Mouse (Mus musculus) gastrocnemius, postnatal 36 days (tissue): Measurements from ENCODE around the gene Dagla. TPM values are rescaled to one million over a fixed set of nuclear protein-coding genes. Genes with fewer than 3 reads are reported as not detected.

ENCODE experiments used
- DNase-seq, 2 experiments: peaks; one replicate each; pipeline ENCODE4 v3.0.0; 2022
- intact Hi-C: fragments of 180-260 bp; cut with DNase I; formaldehyde crosslinking; loops from one replicate; pipeline ENCODE4 v1.15.1; 2025
- total RNA-seq, 2 experiments: library from RNA; stranded (reverse); gene quantifications; 2 replicates each; pipeline ENCODE4 v1.2.3; 2021

Dagla gene
- total RNA-seq, 2 experiments from 2014 or later, result 6.9 to 8.9 TPM

DNA sequence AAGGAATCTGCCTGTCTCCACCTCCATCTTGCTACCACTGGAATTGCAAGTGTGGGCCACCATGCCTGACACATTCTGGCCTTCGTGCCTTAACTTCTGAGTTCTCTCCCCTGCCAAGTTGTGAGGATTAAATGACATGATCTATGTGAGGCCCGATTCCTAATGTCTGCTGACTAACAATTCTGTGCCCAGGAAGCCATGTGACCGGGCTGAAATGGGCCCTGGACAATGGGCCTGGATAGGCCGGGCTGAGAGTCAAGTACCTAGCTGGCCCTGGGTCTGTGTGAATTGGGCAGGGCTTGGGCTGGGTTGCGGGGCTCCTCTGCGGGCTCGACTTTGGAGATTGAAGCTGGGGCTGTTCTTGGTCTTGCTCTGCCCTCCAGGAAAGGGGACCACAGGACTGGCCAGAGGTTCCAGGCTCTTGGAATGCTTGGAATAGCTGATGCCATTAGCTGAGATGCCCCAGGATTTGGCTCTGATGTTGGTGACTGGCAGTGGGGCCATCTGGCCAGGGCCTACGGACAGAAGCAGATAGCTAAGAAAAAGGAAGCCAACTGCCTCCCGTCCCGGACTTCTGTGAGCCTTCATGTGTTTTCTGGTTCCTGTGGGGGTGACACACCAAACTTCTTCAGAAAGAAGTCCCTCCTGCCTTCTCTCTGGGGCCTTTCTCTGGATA lies 90.7 kb downstream of the Dagla start:
- no peak for DNase-seq

DNA sequence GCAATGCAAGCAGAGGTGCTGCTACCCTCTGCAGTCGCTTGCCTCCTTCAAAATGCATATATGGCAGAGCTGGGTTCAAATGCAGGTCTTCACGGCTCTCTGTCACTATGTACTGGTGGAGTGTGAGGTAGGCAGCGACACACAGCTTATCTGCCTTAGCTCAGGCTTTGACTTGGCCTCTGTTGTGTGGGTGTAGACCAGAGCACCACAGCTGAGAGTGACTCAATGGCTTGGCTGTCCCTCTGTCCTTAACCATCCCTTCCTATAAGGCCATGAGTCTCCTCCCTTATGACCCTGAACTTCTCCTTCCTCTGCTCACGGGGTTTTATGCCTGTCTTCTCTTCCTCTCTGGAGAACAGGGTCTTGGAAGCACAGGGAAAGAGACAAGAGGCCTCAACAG lies 93.8 kb downstream of the Dagla start:
- no peak for DNase-seq
- intact Hi-C loops, result no loop called here

More for the DNA sequence above, 90.7 kb downstream of the Dagla start:
- intact Hi-C loops, result no loop called here

GRCm38 (mm10) chr19:10208851-10209250 lies 95.8 kb downstream of the Dagla start:
- intact Hi-C loops, result no loop called here
- no peak for DNase-seq

DNA sequence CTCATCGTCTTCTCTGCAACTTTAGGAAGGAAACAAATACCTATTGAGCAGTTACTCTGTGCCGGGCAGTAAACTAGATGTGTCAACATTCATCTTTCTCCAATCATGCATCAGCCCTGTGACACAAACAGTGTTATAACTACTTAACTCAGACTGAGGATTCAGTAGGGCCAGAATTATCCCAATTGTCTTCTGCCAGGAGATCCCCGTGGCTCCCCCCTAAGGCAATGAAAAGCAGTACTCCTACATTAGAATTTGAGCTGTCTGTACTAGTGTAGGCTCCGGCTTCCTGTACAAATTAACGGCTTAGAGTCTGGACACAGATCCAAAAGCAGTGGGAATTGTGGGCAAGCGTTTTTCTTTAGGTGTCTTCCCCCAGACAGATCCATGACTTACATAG lies 99.6 kb downstream of the Dagla start:
- intact Hi-C loops, result no loop called here
- no peak for DNase-seq

DNA sequence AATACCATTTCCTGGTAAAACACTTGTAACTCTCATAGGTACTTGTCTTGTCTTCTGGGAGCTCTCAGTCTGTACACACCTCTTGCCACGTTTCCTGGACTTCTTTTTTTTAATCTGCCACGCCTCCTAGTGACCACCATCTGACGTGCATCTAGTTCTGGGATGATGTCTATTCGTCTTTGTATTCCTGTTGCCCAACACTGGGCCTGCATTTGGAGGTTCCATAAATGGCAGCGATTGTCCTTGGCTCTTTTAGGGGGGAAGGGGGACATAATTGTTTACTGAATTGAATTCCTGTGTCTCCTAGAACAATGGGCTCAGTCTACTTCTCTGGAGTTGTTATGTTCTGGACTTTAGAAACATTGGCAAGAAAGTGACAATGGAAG lies 100.1 kb downstream of the Dagla start:
- intact Hi-C loops, result no loop called here

GRCm38 (mm10) chr19:10203848-10204615 lies 100.6 kb downstream of the Dagla start, which contains the start of the genes Tmem258 and Fen1:
TSS of gene Tmem258 (plus strand) at chr19:10204014.
TSS of gene Fen1 (minus strand) at chr19:10204169.
- DNase-seq, result peak; percentile 83 to 90
- intact Hi-C loops, result no loop called here

More for the DNA sequence above, 100.1 kb downstream of the Dagla start:
- DNase-seq, result no peak

- intact Hi-C loops, result no loop called here
- no peak for DNase-seq
Measured at GRCm38 (mm10) chr19:10203146-10203847, 101.4 kb downstream of the Dagla start.

DNA sequence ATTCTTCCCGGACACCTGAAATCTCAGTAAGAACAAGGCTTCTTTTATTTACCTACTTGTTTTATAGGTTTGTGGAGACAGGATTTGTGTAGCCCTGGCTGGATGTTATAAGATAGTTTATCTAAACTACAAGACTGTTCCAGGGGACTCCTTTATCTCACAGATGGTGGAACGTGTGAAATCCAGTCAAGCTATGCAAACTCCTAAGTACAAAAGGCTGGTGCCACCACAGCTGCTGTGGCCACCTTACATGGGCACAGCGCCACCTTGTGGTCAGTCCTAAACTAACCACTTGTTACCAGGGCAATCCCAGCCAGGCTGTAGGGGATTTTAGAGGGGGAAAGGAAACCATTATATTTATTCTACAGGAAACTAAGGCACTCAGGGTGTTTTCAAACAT lies 106.0 kb downstream of the Dagla start:
- peak; percentile 52 to 76 for DNase-seq
- intact Hi-C loops, result loop anchor here (2.0 to 5.0 kb wide), 3 partner anchors 161 to 281 kb away; partner anchors contain the start of genes Best1 and Rab3il1

DNA sequence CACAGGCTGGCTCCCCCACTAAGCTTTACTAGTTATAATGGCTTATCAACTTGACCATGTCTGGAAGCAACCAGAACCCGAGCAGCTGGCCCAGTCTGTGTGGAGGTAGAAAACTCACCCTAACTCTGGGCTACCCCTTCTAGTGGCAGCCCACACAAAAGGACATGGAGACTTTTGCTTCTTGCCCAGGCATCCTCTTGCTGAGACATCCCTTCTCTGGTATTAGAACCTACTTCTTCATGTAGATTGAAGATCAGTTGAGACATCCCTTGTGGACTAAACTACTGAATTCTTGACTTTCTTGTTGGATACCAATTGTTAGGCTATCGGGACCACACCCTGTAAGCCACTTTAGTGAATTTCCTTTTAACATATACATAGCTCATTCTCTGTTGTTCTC lies 106.4 kb downstream of the Dagla start:
- DNase-seq, result no peak
- intact Hi-C loops, result loop anchor here (2.0 to 5.0 kb wide), 3 partner anchors 161 to 281 kb away; partner anchors contain the start of genes Best1 and Rab3il1

GRCm38 (mm10) chr19:10197130-10197529 lies 107.5 kb downstream of the Dagla start:
- intact Hi-C loops, result loop anchor here (5.0 kb wide), 2 partner anchors 160 to 280 kb away; no protein-coding TSS in a partner anchor

More at GRCm38 (mm10) chr19:10197130-10197529, 107.5 kb downstream of the Dagla start:
- no peak for DNase-seq

Other genes with a start within 250 kb of the Dagla start
- gene Fads2, start 203.1 kb downstream of the Dagla start, total RNA-seq, result 1 to 10 TPM; 2.2 to 2.4 TPM
- gene Fads1, start 122.0 kb downstream of the Dagla start, total RNA-seq, result 1 to 10 TPM; 5.3 to 6.3 TPM
- gene Tmem258, start 100.9 kb downstream of the Dagla start, total RNA-seq, result 10 to 100 TPM; 75.5 to 81.9 TPM
- 1 to 10 TPM; 3.1 to 3.9 TPM for gene Fen1, start 100.7 kb downstream of the Dagla start, total RNA-seq
- gene Myrf, start 64.1 kb downstream of the Dagla start, total RNA-seq, result under 1 TPM in 1 of 2 experiments, not detected in 1; 0.08 TPM
- gene Syt7, start 84.2 kb upstream of the Dagla start, total RNA-seq, result 1 to 10 TPM; 2.3 to 2.5 TPM
- gene Lrrc10b, start 152.6 kb upstream of the Dagla start, total RNA-seq, result under 1 TPM; 0.23 to 0.27 TPM
- under 1 TPM; 0.46 to 0.49 TPM for gene Ppp1r32, start 178.1 kb upstream of the Dagla start, total RNA-seq
- gene Cpsf7, start 220.4 kb upstream of the Dagla start, total RNA-seq, result 10 to 100 TPM; 15.7 to 19.1 TPM
- gene Sdhaf2, start 221.3 kb upstream of the Dagla start, total RNA-seq, result 10 to 100 TPM; 49.3 to 49.6 TPM